Mouse (Mus musculus): ENCODE data around the gene Bach2. TPM values are rescaled to one million over a fixed set of nuclear protein-coding genes. Genes with fewer than 3 reads are reported as not detected.

Gene Bach2
- polyA plus RNA-seq, 2 experiments: 0.45 to 0.67 TPM

DNA sequence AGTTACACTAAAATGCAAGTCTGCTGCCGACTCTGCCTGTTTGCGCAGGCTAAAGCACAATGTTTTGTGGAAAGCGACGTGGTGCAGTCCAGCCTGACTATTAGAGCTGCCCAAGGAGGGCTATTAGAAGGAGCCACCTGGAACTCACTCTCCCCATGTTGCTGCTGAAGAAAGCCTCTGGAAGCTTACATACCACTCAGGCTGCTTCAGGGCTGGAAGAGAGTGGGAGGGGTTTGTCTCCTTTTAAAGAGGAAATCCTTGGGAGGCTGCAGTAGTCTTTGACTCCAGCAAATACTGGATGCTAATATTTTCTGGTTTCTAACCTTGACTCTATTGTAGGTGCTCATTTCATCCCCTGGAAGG is 18.5 kb upstream of the Bach2 start:
- no peaks in the 10 kb centered on the region for H3K4me1 ChIP-seq (replicated peaks; ENCODE audit: control insufficient read depth in 2 of 2, insufficient read depth in 2 of 2, low read length in 1 of 2)
- DNase-seq (ENCODE audit: low read depth in 3 of 3, low spot score in 3 of 3): no peak
- ATAC-seq (ENCODE audit: insufficient read depth): no peak
- H3K4me2 ChIP-seq (ENCODE audit: low read depth): no peak overlapping the region
- H3K27ac ChIP-seq: no peak overlapping the region
- H3K9me3 ChIP-seq (ENCODE audit: control insufficient read depth, low read length): no peaks in the 10 kb centered on the region
- WGBS (ENCODE audit: insufficient replicate concordance): 86% methylated on average over 4 of the region's 4 CpGs
- H3K36me3 ChIP-seq (replicated peaks; ENCODE audit: control insufficient read depth, insufficient read depth, low read depth): no peaks in the 10 kb centered on the region
- no peak overlapping the region for H3K9ac ChIP-seq (replicated peaks)
- H3K4me3 ChIP-seq (ENCODE audit: insufficient read depth in 1 of 2, low read depth in 2 of 2, low read length in 2 of 2): no peak overlapping the region
- TF ChIP-seq EP300 (IDR thresholded peaks at IDR 0.05; ENCODE audit: low read depth): no peak
- no peak for TF ChIP-seq CTCF (IDR thresholded peaks at IDR 0.05; ENCODE audit: low read depth)
- no peaks in the 10 kb centered on the region for H3K27me3 ChIP-seq (ENCODE audit: control insufficient read depth, insufficient read depth, low read length)

- Histone ChIP-seq H3K4me2 (ENCODE audit: low read depth) (no peak overlapping the region), H3K9ac (replicated peaks) (no peak overlapping the region), H3K36me3 (replicated peaks; ENCODE audit: control insufficient read depth, insufficient read depth, low read depth) (no peaks in the 10 kb centered on the region), H3K27ac (no peak overlapping the region), H3K4me1 (replicated peaks; ENCODE audit: control insufficient read depth in 2 of 2, insufficient read depth in 2 of 2, low read length in 1 of 2) (no peaks in the 10 kb centered on the region), H3K27me3 (ENCODE audit: control insufficient read depth, insufficient read depth, low read length) (no peaks in the 10 kb centered on the region), H3K4me3 (ENCODE audit: insufficient read depth in 1 of 2, low read depth in 2 of 2, low read length in 2 of 2) (no peak overlapping the region), H3K9me3 (ENCODE audit: control insufficient read depth, low read length) (no peaks in the 10 kb centered on the region)
- DNase-seq (ENCODE audit: low read depth in 3 of 3, low spot score in 3 of 3) (no peak), ATAC-seq (ENCODE audit: insufficient read depth) (no peak)
- WGBS (ENCODE audit: insufficient replicate concordance): 65% methylated on average over 6 of the region's 6 CpGs
- TF ChIP-seq CTCF (IDR thresholded peaks at IDR 0.05; ENCODE audit: low read depth): no peak
- no peak for TF ChIP-seq EP300 (IDR thresholded peaks at IDR 0.05; ENCODE audit: low read depth)
Observed at GRCm38 (mm10) chr4:32220961-32221360, 17.6 kb upstream of the Bach2 start.

DNA sequence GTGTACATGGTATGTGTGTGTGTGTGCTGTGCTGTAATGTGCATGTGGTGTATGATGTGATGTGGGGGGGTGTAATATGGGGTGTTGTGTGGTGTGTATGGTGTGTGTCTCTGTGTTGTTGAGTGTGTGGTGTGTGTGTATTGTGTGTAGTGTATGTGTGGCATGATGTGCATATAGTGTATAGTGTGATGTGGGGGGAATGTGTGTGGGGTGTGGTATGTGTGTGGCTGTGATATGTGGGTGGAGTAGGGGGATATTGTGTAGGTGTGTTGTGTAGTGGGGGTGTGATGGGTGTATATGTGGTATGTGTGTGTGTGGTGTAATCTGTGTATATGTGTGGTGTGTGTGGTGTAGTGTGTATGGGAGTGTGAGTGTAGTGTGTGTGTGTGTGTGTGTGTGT is 15.0 kb upstream of the Bach2 start:
- TF ChIP-seq CTCF (IDR thresholded peaks at IDR 0.05; ENCODE audit: low read depth) (no peak), EP300 (IDR thresholded peaks at IDR 0.05; ENCODE audit: low read depth) (no peak)
- no peak for ATAC-seq (ENCODE audit: insufficient read depth)

DNA sequence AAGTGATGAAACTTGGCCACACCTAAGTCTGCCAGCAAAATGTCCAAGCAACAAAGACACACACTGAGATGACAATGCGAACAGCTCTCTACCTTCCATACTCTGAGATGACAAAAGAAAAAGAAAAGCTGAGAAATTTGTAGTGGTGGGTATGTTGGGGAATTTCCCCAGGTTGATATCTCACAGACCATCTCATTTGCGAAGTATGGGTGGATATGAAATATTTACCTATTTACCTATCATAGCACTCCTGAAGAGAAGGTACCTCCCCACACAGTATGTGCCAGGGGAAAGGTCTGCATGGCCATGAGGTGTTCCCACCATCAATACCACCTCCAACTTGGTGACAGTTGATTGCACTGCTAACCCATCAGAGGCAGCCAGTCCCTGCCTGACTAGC is 13.4 kb upstream of the Bach2 start:
- Histone ChIP-seq H3K9me3 (ENCODE audit: control insufficient read depth, low read length) (no peaks in the 10 kb centered on the region), H3K4me3 (ENCODE audit: insufficient read depth in 1 of 2, low read depth in 2 of 2, low read length in 2 of 2) (no peak overlapping the region), H3K27me3 (ENCODE audit: control insufficient read depth, insufficient read depth, low read length) (no peaks in the 10 kb centered on the region), H3K9ac (replicated peaks) (no peak overlapping the region), H3K4me1 (replicated peaks; ENCODE audit: control insufficient read depth in 2 of 2, insufficient read depth in 2 of 2, low read length in 1 of 2) (no peaks in the 10 kb centered on the region), H3K36me3 (replicated peaks; ENCODE audit: control insufficient read depth, insufficient read depth, low read depth) (no peaks in the 10 kb centered on the region), H3K4me2 (ENCODE audit: low read depth) (no peak overlapping the region), H3K27ac (no peak overlapping the region)
- no peak for TF ChIP-seq EP300 (IDR thresholded peaks at IDR 0.05; ENCODE audit: low read depth)
- TF ChIP-seq CTCF (IDR thresholded peaks at IDR 0.05; ENCODE audit: low read depth): no peak
- ATAC-seq (ENCODE audit: insufficient read depth): no peak
- 66% methylated on average over 2 of the region's 2 CpGs for WGBS (ENCODE audit: insufficient replicate concordance)
- no peak for DNase-seq (ENCODE audit: low read depth in 3 of 3, low spot score in 3 of 3)

More for the DNA sequence above, 15.0 kb upstream of the Bach2 start:
- no peak overlapping the region for H3K4me2 ChIP-seq (ENCODE audit: low read depth)
- no peaks in the 10 kb centered on the region for H3K36me3 ChIP-seq (replicated peaks; ENCODE audit: control insufficient read depth, insufficient read depth, low read depth)
- no peaks in the 10 kb centered on the region for H3K9me3 ChIP-seq (ENCODE audit: control insufficient read depth, low read length)
- H3K4me1 ChIP-seq (replicated peaks; ENCODE audit: control insufficient read depth in 2 of 2, insufficient read depth in 2 of 2, low read length in 1 of 2): no peaks in the 10 kb centered on the region
- H3K9ac ChIP-seq (replicated peaks): no peak overlapping the region
- no peaks in the 10 kb centered on the region for H3K27me3 ChIP-seq (ENCODE audit: control insufficient read depth, insufficient read depth, low read length)
- H3K4me3 ChIP-seq (ENCODE audit: insufficient read depth in 1 of 2, low read depth in 2 of 2, low read length in 2 of 2): no peak overlapping the region
- no peak for DNase-seq (ENCODE audit: low read depth in 3 of 3, low spot score in 3 of 3)
- no peak overlapping the region for H3K27ac ChIP-seq

GRCm38 (mm10) chr4:32227970-32228557 is 10.5 kb upstream of the Bach2 start:
- Histone ChIP-seq H3K36me3 (replicated peaks; ENCODE audit: control insufficient read depth, insufficient read depth, low read depth) (no peaks in the 10 kb centered on the region), H3K27me3 (ENCODE audit: control insufficient read depth, insufficient read depth, low read length) (no peaks in the 10 kb centered on the region), H3K4me1 (replicated peaks; ENCODE audit: control insufficient read depth in 2 of 2, insufficient read depth in 2 of 2, low read length in 1 of 2) (no peaks in the 10 kb centered on the region), H3K9ac (replicated peaks) (no peak overlapping the region), H3K4me2 (ENCODE audit: low read depth) (no peak overlapping the region), H3K9me3 (ENCODE audit: control insufficient read depth, low read length) (no peaks in the 10 kb centered on the region), H3K27ac (no peak overlapping the region), H3K4me3 (ENCODE audit: insufficient read depth in 1 of 2, low read depth in 2 of 2, low read length in 2 of 2) (no peak overlapping the region)
- no peak for ATAC-seq (ENCODE audit: insufficient read depth)
- 58% methylated on average over 8 of the region's 8 CpGs for WGBS (ENCODE audit: insufficient replicate concordance)
- no peak for TF ChIP-seq CTCF (IDR thresholded peaks at IDR 0.05; ENCODE audit: low read depth)
- TF ChIP-seq EP300 (IDR thresholded peaks at IDR 0.05; ENCODE audit: low read depth): no peak
- no peak for DNase-seq (ENCODE audit: low read depth in 3 of 3, low spot score in 3 of 3)
